Mouse (Mus musculus): ENCODE results near the gene Abhd15. TPM values are rescaled to one million over a fixed set of nuclear protein-coding genes. Genes with fewer than 3 reads are reported as not detected.
A peak's percentile ranks its signal among the peaks of the same experiment; 100 is the strongest.

The Abhd15 gene
- polyA plus RNA-seq (2012; rRNA removed) (0.50 and 0.93 TPM in 2 replicates), polyA plus RNA-seq (2014; fragmentation: Nextera tagmentation; extraction: Ambion mirVana) (1.5 and 1.8 TPM in 2 replicates)

DNA sequence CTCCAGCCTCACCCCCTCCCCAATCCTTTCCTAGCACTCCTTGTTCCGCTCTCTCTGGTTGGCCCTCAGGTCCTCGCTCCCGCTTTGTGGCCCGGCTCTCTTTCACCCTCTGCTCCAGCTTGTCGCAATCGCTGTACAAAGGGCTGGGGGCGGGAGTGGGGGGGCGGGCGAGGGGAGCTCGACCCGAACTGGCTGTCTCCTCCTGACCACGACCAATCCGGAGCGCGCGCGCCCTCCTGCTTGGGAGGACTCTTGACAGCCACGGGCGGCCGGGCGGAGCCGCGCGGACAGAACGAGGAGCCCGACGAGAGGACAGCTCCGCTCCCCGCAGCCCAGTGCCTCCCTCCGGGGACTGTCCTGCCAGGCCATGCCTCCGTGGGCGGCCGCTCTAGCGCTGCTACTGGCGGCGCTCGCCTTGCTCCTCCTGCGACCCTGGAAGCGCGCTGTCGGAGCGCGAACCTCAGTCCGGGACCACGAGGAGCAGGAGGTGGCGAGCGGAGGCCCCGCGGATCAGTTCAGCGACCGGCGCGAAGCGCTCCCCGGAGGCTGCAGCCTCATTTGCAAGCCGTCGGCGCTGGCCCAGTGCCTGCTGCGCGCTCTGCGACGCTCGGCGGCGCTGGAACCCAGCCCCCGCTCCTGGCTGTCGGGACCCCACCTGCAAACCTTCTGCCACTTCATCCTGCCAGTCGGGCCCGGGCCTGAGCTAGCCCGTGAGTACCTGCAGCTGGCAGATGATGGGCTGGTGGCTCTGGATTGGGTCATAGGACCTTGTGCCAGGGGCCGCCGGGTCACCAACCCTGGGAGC lies at the start of gene Abhd15:
Gene Abhd15 (plus strand): TSS at position 290 of the 805 bp plus-strand sequence.
- WGBS: under 1% methylated on average over 34 of the region's 72 CpGs
- peak; percentile 42 for ATAC-seq (ENCODE audit: low FRiP score, low read depth)
- peak; percentile 66 for DNase-seq (ENCODE audit: low spot score)
- Histone ChIP-seq H3K27ac (replicated peaks; ENCODE audit: low read depth, low read length) (no peak within 1 kb of the TSS), H3K9me3 (ENCODE audit: control insufficient read depth, low read length) (no peaks in the 10 kb centered on the region), H3K4me2 (replicated peaks; ENCODE audit: low read depth, low read length, severe bottlenecking) (peak within 1 kb of the TSS; percentile 96), H3K36me3 (ENCODE audit: control insufficient read depth, insufficient read depth, low read length) (peaks cover 8% of the 10 kb centered on the region; the same call in 1 of the 2 replicates), H3K27me3 (ENCODE audit: control insufficient read depth, insufficient read depth, low read length) (peaks cover 27% of the 10 kb centered on the region), H3K4me3 (replicated peaks; ENCODE audit: low read length) (peak within 1 kb of the TSS; percentile 58), H3K9ac (ENCODE audit: low read depth, low read length, severe bottlenecking) (peak within 1 kb of the TSS; percentile 49), H3K4me1 (ENCODE audit: control insufficient read depth, insufficient read depth, low read length) (peaks cover 31% of the 10 kb centered on the region)
- no peak for TF ChIP-seq POLR2A (IDR thresholded peaks at IDR 0.05; ENCODE audit: borderline replicate concordance, extremely low read depth, insufficient read depth, insufficient read length)

DNA sequence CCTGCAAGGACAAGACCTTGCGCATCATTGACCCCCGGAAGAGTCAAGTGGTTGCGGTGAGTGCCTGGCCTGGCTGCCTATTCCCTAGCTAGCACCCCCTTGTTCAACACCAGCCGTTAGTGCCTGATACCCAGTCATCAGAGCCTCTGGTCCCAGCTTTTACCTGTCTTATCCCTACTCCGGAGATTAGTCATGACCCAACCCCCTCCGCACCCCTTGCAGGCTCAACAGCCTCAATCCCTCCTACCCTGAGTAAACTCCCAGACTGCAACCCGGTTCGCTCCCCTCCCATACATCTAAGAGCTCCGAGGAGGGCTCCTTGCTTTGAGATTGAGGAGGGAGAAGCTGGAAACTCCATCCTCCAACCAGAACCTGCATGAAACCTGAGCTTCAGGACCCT lies 48.4 kb upstream of the Abhd15 start:
- no peak overlapping the region for H3K27ac ChIP-seq (replicated peaks; ENCODE audit: low read depth, low read length)
- no peak for ATAC-seq (ENCODE audit: low FRiP score, low read depth)
- H3K4me1 ChIP-seq (ENCODE audit: control insufficient read depth, insufficient read depth, low read length): peaks cover 9% of the 10 kb centered on the region; the same call in 1 of the 2 replicates
- H3K9me3 ChIP-seq (ENCODE audit: control insufficient read depth, low read length): no peaks in the 10 kb centered on the region
- H3K27me3 ChIP-seq (ENCODE audit: control insufficient read depth, insufficient read depth, low read length): peaks cover 54% of the 10 kb centered on the region
- no peak overlapping the region for H3K9ac ChIP-seq (ENCODE audit: low read depth, low read length, severe bottlenecking)
- H3K4me3 ChIP-seq (replicated peaks; ENCODE audit: low read length): peak overlapping the region; percentile 8; the same call in 1 of the 2 replicates
- peaks cover 7% of the 10 kb centered on the region for H3K36me3 ChIP-seq (ENCODE audit: control insufficient read depth, insufficient read depth, low read length)
- no peak for DNase-seq (ENCODE audit: low spot score)
- WGBS: 34% methylated on average over 9 of the region's 9 CpGs
- TF ChIP-seq POLR2A (IDR thresholded peaks at IDR 0.05; ENCODE audit: borderline replicate concordance, extremely low read depth, insufficient read depth, insufficient read length): no peak
- H3K4me2 ChIP-seq (replicated peaks; ENCODE audit: low read depth, low read length, severe bottlenecking): no peak overlapping the region

DNA sequence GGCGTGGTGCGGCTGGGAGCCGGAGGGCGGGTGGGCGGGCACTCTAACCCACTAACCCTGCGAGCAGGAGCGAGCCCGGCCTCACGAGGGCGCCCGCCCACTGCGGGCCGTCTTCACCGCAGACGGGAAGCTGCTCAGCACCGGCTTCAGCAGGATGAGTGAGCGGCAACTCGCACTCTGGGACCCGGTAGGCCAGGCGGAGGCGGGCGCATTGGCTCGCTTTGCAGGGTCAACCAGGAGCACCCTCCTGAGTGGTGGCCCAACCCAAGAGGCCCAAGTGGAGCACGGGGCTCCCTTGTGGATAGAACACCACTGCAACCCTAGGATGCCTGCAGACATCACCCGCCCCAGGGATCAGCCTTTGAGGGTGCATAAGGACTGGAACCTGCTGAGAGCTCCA lies 47.8 kb upstream of the Abhd15 start:
- Histone ChIP-seq H3K4me2 (replicated peaks; ENCODE audit: low read depth, low read length, severe bottlenecking) (no peak overlapping the region), H3K36me3 (ENCODE audit: control insufficient read depth, insufficient read depth, low read length) (peaks cover 13% of the 10 kb centered on the region), H3K9ac (ENCODE audit: low read depth, low read length, severe bottlenecking) (no peak overlapping the region; the same call in 1 of the 2 replicates), H3K9me3 (ENCODE audit: control insufficient read depth, low read length) (no peaks in the 10 kb centered on the region), H3K27ac (replicated peaks; ENCODE audit: low read depth, low read length) (no peak overlapping the region), H3K27me3 (ENCODE audit: control insufficient read depth, insufficient read depth, low read length) (peaks cover 48% of the 10 kb centered on the region), H3K4me1 (ENCODE audit: control insufficient read depth, insufficient read depth, low read length) (peaks cover 6% of the 10 kb centered on the region; the same call in 1 of the 2 replicates), H3K4me3 (replicated peaks; ENCODE audit: low read length) (peak overlapping the region; percentile 8; the same call in 1 of the 2 replicates)
- DNase-seq (ENCODE audit: low spot score): no peak
- no peak for TF ChIP-seq POLR2A (IDR thresholded peaks at IDR 0.05; ENCODE audit: borderline replicate concordance, extremely low read depth, insufficient read depth, insufficient read length)
- WGBS: 11% methylated on average over 10 of the region's 25 CpGs
- no peak for ATAC-seq (ENCODE audit: low FRiP score, low read depth)

DNA sequence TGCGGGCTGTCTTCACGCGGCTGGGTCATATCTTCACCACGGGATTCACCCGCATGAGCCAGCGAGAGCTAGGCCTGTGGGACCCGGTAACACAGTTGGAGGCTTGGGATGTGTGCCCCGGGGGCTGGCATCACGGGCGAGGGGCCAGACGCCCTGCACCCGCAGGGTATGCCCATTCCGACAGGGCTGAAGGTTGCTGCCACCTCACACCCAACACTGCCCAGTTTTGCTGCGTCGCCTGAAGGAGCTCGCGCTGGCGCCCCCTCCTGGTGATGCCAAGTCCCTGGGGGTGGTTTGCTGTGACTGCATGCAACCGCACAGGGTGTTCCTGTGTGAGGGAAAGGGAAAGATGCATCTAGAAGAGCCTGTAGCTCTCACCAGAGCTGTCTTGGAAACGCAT lies 47.1 kb upstream of the Abhd15 start:
- TF ChIP-seq POLR2A (IDR thresholded peaks at IDR 0.05; ENCODE audit: borderline replicate concordance, extremely low read depth, insufficient read depth, insufficient read length): no peak
- DNase-seq (ENCODE audit: low spot score) (no peak), ATAC-seq (ENCODE audit: low FRiP score, low read depth) (no peak)
- Histone ChIP-seq H3K4me1 (ENCODE audit: control insufficient read depth, insufficient read depth, low read length) (peaks cover 2% of the 10 kb centered on the region; the same call in 1 of the 2 replicates), H3K4me3 (replicated peaks; ENCODE audit: low read length) (no peak overlapping the region), H3K9me3 (ENCODE audit: control insufficient read depth, low read length) (no peaks in the 10 kb centered on the region), H3K9ac (ENCODE audit: low read depth, low read length, severe bottlenecking) (no peak overlapping the region), H3K36me3 (ENCODE audit: control insufficient read depth, insufficient read depth, low read length) (peaks cover 20% of the 10 kb centered on the region), H3K27ac (replicated peaks; ENCODE audit: low read depth, low read length) (no peak overlapping the region), H3K4me2 (replicated peaks; ENCODE audit: low read depth, low read length, severe bottlenecking) (no peak overlapping the region), H3K27me3 (ENCODE audit: control insufficient read depth, insufficient read depth, low read length) (peaks cover 42% of the 10 kb centered on the region)
- 12% methylated on average over 20 of the region's 20 CpGs for WGBS

DNA sequence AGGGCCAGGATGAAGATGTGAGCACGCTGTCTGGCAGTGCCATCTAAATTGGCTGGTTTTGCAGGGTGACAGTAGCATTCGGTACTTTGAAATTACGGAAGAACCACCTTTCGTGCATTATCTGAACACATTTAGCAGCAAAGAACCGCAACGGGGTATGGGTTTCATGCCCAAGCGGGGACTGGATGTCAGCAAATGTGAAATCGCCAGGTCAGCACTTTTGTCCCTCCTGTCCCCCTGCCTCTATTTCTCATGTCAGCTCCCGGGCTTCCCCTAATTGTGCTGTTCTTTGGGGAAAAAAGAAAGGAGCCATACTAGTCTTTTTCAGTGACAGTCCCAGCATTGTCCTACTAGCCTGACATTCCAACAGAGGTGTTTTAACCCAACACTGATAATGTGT lies 46.5 kb upstream of the Abhd15 start:
- Histone ChIP-seq H3K27me3 (ENCODE audit: control insufficient read depth, insufficient read depth, low read length) (peaks cover 36% of the 10 kb centered on the region), H3K27ac (replicated peaks; ENCODE audit: low read depth, low read length) (no peak overlapping the region), H3K9ac (ENCODE audit: low read depth, low read length, severe bottlenecking) (no peak overlapping the region), H3K9me3 (ENCODE audit: control insufficient read depth, low read length) (no peaks in the 10 kb centered on the region), H3K4me2 (replicated peaks; ENCODE audit: low read depth, low read length, severe bottlenecking) (no peak overlapping the region), H3K36me3 (ENCODE audit: control insufficient read depth, insufficient read depth, low read length) (peaks cover 25% of the 10 kb centered on the region), H3K4me3 (replicated peaks; ENCODE audit: low read length) (no peak overlapping the region), H3K4me1 (ENCODE audit: control insufficient read depth, insufficient read depth, low read length) (no peaks in the 10 kb centered on the region)
- WGBS: 84% methylated on average over 9 of the region's 9 CpGs
- no peak for DNase-seq (ENCODE audit: low spot score)
- no peak for ATAC-seq (ENCODE audit: low FRiP score, low read depth)
- TF ChIP-seq POLR2A (IDR thresholded peaks at IDR 0.05; ENCODE audit: borderline replicate concordance, extremely low read depth, insufficient read depth, insufficient read length): no peak
